In genomic region chr11:8636680-8637079, GRCm38 (mm10) we compare ENCODE assay signal across 18 mouse cellular contexts.
"Had no signal": no experiment of that assay in that cellular context is flagged by ENCODE, and none has a peak within 500 bp of the region (broad histone marks: within the 10 kb centered on the region; RNA-seq: fewer than 3 reads in every experiment).

No protein-coding gene starts in this region.

- H3K27ac ChIP-seq: lung, embryonic 15.5 days; macrophage; midbrain, embryonic 13.5 days; midbrain, embryonic 15.5 days; neural tube, embryonic 12.5 days had no signal

- H3K9ac ChIP-seq: liver, postnatal 0 days; lung, embryonic 15.5 days; midbrain, embryonic 13.5 days; midbrain, embryonic 15.5 days; neural tube, embryonic 12.5 days had no signal

- H3K4me1 ChIP-seq: megakaryocyte, embryonic 14.5 days; midbrain, embryonic 13.5 days; midbrain, embryonic 15.5 days had no signal

- H3K9me3 ChIP-seq: lung, embryonic 15.5 days; megakaryocyte, embryonic 14.5 days; midbrain, embryonic 13.5 days; midbrain, embryonic 15.5 days; neural tube, embryonic 12.5 days had no signal

- H3K27me3 ChIP-seq: lung, embryonic 15.5 days; midbrain, embryonic 13.5 days; midbrain, embryonic 15.5 days; neural tube, embryonic 12.5 days had no signal

- DNase-seq: liver, postnatal 0 days; lung, adult 2 months; lung, postnatal 14 days; lung, postnatal 36 days; retina, postnatal 1 day; right cerebral cortex, adult 18-20 months; right cerebral cortex, postnatal 25 days; right cerebral cortex, postnatal 4 days; spleen, adult 18-20 months; thymus, adult 18-20 months; thymus, postnatal 25 days; thymus, postnatal 4 days had no signal

- H3K36me3 ChIP-seq: lung, embryonic 15.5 days; midbrain, embryonic 13.5 days; midbrain, embryonic 15.5 days; neural tube, embryonic 12.5 days had no signal

- H3K4me3 ChIP-seq: lung, embryonic 15.5 days; megakaryocyte, embryonic 14.5 days; midbrain, embryonic 13.5 days; midbrain, embryonic 15.5 days; neural tube, embryonic 12.5 days had no signal
